Mouse (Mus musculus) C2C12 (cell line): ENCODE data around the gene Pim1.

Experiments
- CTCF ChIP-seq: IDR thresholded peaks from one replicate; pipeline ENCODE4 v1.5.1; 2011; ENCODE audit not compliant: control insufficient read depth, insufficient read depth, insufficient read length
- FOSL1 ChIP-seq: IDR thresholded peaks from one replicate; pipeline ENCODE4 v1.8.0; 2011; ENCODE audit warnings: mild to moderate bottlenecking, low read length; ENCODE audit not compliant: poor library complexity, insufficient read depth, severe bottlenecking
- MAX ChIP-seq: IDR thresholded peaks from one replicate; pipeline ENCODE4 v1.6.1; 2011; ENCODE audit warnings: mild to moderate bottlenecking, control low read depth

GRCm38 (mm10) chr17:29474036-29474435 lies 16.5 kb upstream of the Pim1 start:
- TF ChIP-seq CTCF (no peak), MAX (no peak), FOSL1 (no peak)
